Mouse (Mus musculus) retina, adult 2 months (tissue): Measurements from ENCODE around the gene Prl2b1.

Experiments
- DNase-seq: peaks from one replicate; pipeline ENCODE4 v3.0.0-alpha.2; 2012; ENCODE audit warnings: low read depth, low spot score

The Prl2b1 gene

GRCm38 (mm10) chr13:27390746-27391145 lies at the start of gene Prl2b1:
Prl2b1 (minus strand) TSS chr13:27390846.
- DNase-seq, result no peak

- DNase-seq, result no peak
Measured at GRCm38 (mm10) chr13:27438588-27438987, 47.9 kb upstream of the Prl2b1 start, which contains the start of gene Prl8a6. Prl8a6 (minus strand) TSS chr13:27438688.

DNA sequence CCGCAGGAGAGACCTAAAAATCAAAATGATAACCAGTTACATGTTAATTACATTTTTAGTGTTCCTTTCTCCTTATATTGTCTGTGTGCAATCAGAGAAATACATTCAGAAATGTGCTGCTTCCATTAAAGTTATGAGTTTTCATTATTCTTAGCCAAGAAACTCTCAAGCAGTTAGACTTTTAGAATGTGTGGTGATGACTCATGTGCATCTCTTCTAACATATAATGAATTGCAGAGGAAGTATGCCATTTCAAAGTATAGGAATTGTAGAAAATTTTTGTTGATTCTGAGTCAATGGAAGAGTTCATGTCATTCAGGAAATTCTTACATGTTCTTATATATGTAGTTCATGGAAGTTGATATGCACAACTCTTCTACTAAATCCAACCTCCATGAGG lies 42.5 kb upstream of the Prl2b1 start:
- no peak for DNase-seq

- no peak for DNase-seq
Measured at GRCm38 (mm10) chr13:27413640-27414039, 23.0 kb upstream of the Prl2b1 start.

DNA sequence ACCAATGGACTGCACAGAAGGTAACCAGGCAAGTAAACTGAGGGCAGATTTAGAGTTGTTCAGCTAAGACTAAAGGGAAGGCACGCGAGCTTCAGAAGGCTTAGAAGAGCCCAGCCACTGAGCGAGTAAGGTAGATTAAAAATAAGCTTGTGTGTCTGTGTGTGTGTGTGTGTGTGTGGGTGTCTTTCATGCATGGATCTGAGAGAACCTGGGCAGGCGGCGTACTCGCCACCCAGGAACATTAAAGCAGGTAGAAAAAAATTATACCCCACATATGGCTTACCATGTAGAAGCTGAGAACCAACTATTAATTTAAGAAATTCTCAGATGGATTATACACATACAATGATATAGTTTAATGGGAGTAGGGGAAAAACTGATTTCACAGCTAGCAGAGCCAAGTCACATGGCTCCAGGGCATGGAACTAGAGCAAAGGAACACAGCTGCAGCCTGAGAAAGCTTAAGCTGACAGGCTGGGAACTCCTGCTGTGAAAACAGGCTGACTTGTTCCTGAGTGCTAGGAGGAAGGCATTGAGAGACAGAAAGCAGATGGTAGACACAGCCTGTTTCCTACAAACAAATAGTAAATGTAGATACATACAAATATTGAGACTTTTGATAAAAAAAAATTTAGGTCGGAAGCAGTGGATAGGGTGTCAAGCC lies 8.5 kb upstream of the Prl2b1 start:
- DNase-seq, result no peak

- DNase-seq, result no peak
Measured at GRCm38 (mm10) chr13:27345373-27345772, 45.3 kb downstream of the Prl2b1 start, which contains the start of gene Prl8a2. Prl8a2 (plus strand) TSS chr13:27345673.

DNA sequence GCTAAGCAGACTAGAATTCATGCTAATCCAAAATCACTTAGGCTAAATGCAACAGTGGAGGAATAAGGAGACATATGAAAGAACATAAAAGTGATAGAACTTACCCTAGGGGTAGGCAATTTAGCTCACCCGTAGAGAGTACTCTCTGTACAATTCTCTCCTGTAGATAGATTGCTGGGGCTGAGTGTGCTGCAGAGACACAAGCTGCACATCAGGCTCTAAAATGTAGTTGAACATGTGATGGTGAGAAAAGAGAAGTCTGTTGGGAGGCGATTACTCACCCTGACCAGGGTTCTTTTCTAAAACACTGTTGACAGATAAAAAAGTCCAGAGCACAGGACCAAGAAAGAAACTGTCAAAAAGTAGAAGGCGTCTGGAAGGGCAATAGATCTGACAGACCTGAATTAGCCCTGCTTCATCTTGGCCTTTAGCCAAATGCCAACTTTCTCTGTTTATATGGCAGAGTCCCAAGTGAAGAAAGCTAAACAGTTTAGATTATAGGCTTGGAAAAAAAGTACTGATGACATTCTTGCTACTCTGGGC lies 47.8 kb downstream of the Prl2b1 start:
- DNase-seq, result no peak

- no peak for DNase-seq
Measured at GRCm38 (mm10) chr13:27334989-27335388, 55.7 kb downstream of the Prl2b1 start.
